Mouse (Mus musculus) C2C12 (cell line): ENCODE data around the gene Asic2.

Source experiments
- CTCF ChIP-seq: IDR thresholded peaks from one replicate; pipeline ENCODE4 v1.5.1; 2011; ENCODE audit not compliant: control insufficient read depth, insufficient read depth, insufficient read length
- USF1 ChIP-seq: IDR thresholded peaks from one replicate; pipeline ENCODE4 v1.6.1; 2011; ENCODE audit warnings: low read depth, mild to moderate bottlenecking, control low read depth, moderate library complexity

DNA sequence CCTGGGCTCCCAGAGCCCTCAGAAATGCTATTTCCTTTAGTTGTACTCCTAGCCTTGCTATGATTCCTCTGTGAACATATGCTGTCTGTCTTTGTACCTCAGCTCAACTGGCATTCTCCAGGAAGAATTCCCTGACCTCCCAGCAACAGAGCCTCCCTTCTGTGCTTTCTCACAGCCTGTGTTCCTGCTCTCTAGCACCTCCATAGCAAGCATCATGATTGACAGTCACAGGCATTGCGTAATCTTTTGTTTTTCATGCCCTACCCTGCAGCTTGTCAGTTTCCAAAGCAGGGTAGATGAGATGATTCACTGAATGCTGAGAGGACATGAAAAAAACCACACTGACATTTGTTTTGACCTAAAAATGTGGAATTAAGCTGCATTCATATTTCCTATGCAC lies 445.3 kb downstream of the Asic2 start:
- TF ChIP-seq CTCF (no peak), USF1 (no peak)
